Mouse (Mus musculus) liver, embryonic 14.5 days (tissue): ENCODE results near the gene Gm14214. TPM values are rescaled to one million over a fixed set of nuclear protein-coding genes. Genes with fewer than 3 reads are reported as not detected.
A peak's percentile ranks its signal among the peaks of the same experiment; 100 is the strongest.

Experiments used
- ATAC-seq: fragments of 200-750 bp; cut with Nextera tagmentation; 2 replicates; pipeline ENCODE4 v1.8.0; 2017; ENCODE audit warnings: moderate number of reproducible peaks, mild to moderate bottlenecking, moderate library complexity; ENCODE audit not compliant: insufficient read depth
- DNase-seq, 3 experiments: peaks; one replicate each; pipeline ENCODE4 v3.0.0-alpha.2; 2012 to 2013; ENCODE audit warnings: low read depth in 3 of 3, low spot score in 3 of 3
- H3K27ac ChIP-seq: fragments of 300-500 bp; sonication (generic); 2 replicates; pipeline ENCODE4 v1.5.1; 2014; ENCODE audit warnings: moderate library complexity, mild to moderate bottlenecking, control low read depth, inconsistent platforms
- H3K27me3 ChIP-seq: fragments of 300-500 bp; sonication (generic); 2 replicates; pipeline ENCODE4 v1.6.1; 2014; ENCODE audit warnings: mild to moderate bottlenecking, low read length, moderate library complexity; ENCODE audit not compliant: control insufficient read depth, insufficient read depth
- H3K36me3 ChIP-seq: fragments of 300-500 bp; sonication (generic); replicated peaks from 2 replicates; pipeline ENCODE4 v1.6.1; 2014; ENCODE audit warnings: low read depth; ENCODE audit not compliant: control insufficient read depth, insufficient read depth
- H3K4me1 ChIP-seq, 2 experiments: fragments of 200-500 bp in 1 of 2; fragments of 300-500 bp in 1 of 2; sonication (generic) in 1 of 2; replicated peaks; 2 replicates each; pipeline ENCODE4 v1.6.1; 2012 to 2014; ENCODE audit warnings: antibody characterized with exemption in 1 of 2, inconsistent platforms in 1 of 2, low read length in 1 of 2; ENCODE audit not compliant: control insufficient read depth in 2 of 2, insufficient read depth in 2 of 2
- H3K4me2 ChIP-seq: fragments of 300-500 bp; sonication (generic); 2 replicates; pipeline ENCODE4 v1.6.1; 2014; ENCODE audit warnings: low read depth, mild to moderate bottlenecking, control low read depth, moderate library complexity
- H3K4me3 ChIP-seq, 2 experiments: fragments of 200-500 bp in 1 of 2; fragments of 300-500 bp in 1 of 2; sonication (generic) in 1 of 2; 2 replicates each; pipeline ENCODE4 v1.5.1; 2012 to 2014; ENCODE audit warnings: low read depth in 2 of 2, low read length in 2 of 2, mild to moderate bottlenecking in 2 of 2, control low read depth in 1 of 2, inconsistent platforms in 1 of 2, moderate library complexity in 1 of 2; ENCODE audit not compliant: insufficient read depth in 1 of 2
- H3K9ac ChIP-seq: fragments of 300-500 bp; sonication (generic); replicated peaks from 2 replicates; pipeline ENCODE4 v1.6.1; 2014; ENCODE audit warnings: mild to moderate bottlenecking, control low read depth, moderate library complexity
- H3K9me3 ChIP-seq: fragments of 300-500 bp; sonication (generic); 2 replicates; pipeline ENCODE4 v1.6.1; 2016; ENCODE audit warnings: low read length, mixed read lengths; ENCODE audit not compliant: control insufficient read depth
- CTCF ChIP-seq: IDR thresholded peaks from 2 replicates; pipeline ENCODE4 v1.5.1; 2016; ENCODE audit warnings: antibody characterized with exemption, low read depth, control low read depth
- EP300 ChIP-seq: IDR thresholded peaks from 2 replicates; pipeline ENCODE4 v1.6.1; 2016; ENCODE audit warnings: antibody characterized with exemption, low read depth
- WGBS: fragments of 180-500 bp; shearing (Covaris S2); extraction: QIAGEN DNeasy Blood & Tissue Kit; methylation state at CpG from one replicate; pipeline ENCODE4 v1.1.7; 2014; ENCODE audit not compliant: insufficient replicate concordance; 5-methylcytosine and 5-hydroxymethylcytosine counted together
- polyA plus RNA-seq, 2 experiments: library from polyadenylated mRNA; depleted of rRNA in 1 of 2; stranded (reverse) in 1 of 2; unstranded in 1 of 2; fragments of >200 nt; fragmentation: Nextera tagmentation in 1 of 2; extraction: Ambion mirVana in 1 of 2; gene quantifications; 2 replicates each; pipeline versions ENCODE4 v1.2.1 to v1.2.3; 2012 to 2014

Gene Gm14214
- polyA plus RNA-seq (2012; rRNA removed) = not detected in 2 replicates
- not detected in 2 replicates for polyA plus RNA-seq (2014; fragmentation: Nextera tagmentation; extraction: Ambion mirVana)

DNA sequence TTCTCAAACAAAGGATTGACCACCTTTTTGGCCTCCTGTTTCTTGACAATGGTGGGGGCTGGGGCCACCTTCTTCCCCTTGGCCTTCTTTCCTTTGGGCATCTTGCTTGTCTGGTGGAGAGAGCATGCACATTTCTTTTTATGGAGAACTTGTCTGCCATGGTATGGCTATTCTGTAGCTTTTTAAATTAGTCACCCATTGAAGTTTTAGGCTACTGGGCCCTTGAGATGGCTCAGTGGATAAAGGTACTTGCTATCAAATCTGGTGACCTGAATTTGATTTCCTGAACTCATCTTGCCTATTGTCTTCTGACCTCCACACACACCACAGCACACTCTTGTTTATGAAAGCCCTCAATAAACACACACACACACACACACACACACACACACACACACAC, at the start of gene Gm14214:
Gene Gm14214 (minus strand): TSS at position 101 of the 400 bp plus-strand sequence.
- peaks cover 15 to 17% of the 10 kb centered on the region in 2 experiments for H3K4me1 ChIP-seq
- no peak within 1 kb of the TSS for H3K4me2 ChIP-seq
- no peaks in the 10 kb centered on the region for H3K36me3 ChIP-seq
- no peak within 1 kb of the TSS for H3K27ac ChIP-seq
- H3K4me3 ChIP-seq = no peak within 1 kb of the TSS
- ATAC-seq (no peak), DNase-seq (no peak)
- H3K9ac ChIP-seq = no peak within 1 kb of the TSS
- TF ChIP-seq EP300 (no peak), CTCF (no peak)
- H3K27me3 ChIP-seq = no peaks in the 10 kb centered on the region
- no peaks in the 10 kb centered on the region for H3K9me3 ChIP-seq

DNA sequence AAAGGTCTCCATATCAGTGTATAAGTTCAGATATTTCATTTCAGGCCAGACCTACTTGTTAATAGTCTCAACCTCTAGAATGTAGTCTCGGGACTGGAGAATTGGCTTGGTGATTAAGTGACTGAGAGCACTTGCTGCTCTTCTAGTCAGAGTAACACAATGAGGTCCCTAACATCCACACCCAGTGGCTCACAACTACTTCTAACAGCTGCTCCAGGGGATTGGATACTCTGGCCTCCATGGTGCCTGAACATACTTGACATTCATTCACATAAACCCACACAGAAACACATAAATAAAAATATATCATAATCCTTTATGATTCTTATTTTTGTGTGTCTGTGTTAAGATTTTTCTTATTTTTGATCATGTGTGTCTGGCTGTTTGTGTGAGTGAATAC, 48.8 kb upstream of the Gm14214 start:
- Histone ChIP-seq H3K27me3 (no peaks in the 10 kb centered on the region), H3K27ac (no peak overlapping the region), H3K9ac (no peak overlapping the region), H3K4me2 (no peak overlapping the region), H3K9me3 (no peaks in the 10 kb centered on the region), H3K4me1 (peaks cover 9 to 20% of the 10 kb centered on the region in 2 experiments), H3K4me3 (no peak overlapping the region), H3K36me3 (peaks cover 13% of the 10 kb centered on the region)
- ATAC-seq (no peak), DNase-seq (no peak)
- 65% methylated on average over 1 of the region's 1 CpGs for WGBS
- no peak for TF ChIP-seq EP300
- no peak for TF ChIP-seq CTCF

DNA sequence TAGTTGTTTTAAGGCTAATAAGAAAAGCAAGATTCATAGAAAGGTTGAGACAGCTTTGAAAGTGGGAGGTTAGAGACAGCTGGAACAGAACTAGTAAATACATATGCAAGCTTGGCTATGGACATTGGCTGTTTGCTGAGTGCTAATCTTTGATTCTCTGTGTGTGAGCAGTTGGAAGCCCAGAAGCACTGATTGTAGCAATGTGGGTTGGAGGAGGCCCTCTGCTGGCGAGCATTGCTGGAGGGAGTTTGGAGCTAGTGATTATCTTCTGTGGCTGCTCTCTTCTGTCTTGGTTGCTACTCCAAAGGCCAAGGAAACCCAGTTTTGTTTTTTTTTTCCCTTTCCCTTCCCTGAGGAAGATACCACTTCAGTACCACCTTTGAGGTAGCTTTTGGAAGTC, 48.0 kb upstream of the Gm14214 start:
- ATAC-seq (no peak), DNase-seq (no peak)
- peaks cover 13% of the 10 kb centered on the region for H3K36me3 ChIP-seq
- TF ChIP-seq EP300 = no peak
- peak; percentile 71 for TF ChIP-seq CTCF
- no peak overlapping the region for H3K9ac ChIP-seq
- H3K9me3 ChIP-seq = no peaks in the 10 kb centered on the region
- WGBS = 7% methylated on average over 1 of the region's 1 CpGs
- peaks cover 9 to 20% of the 10 kb centered on the region in 2 experiments for H3K4me1 ChIP-seq
- H3K27ac ChIP-seq = no peak overlapping the region
- H3K27me3 ChIP-seq = no peaks in the 10 kb centered on the region
- no peak overlapping the region for H3K4me3 ChIP-seq
- H3K4me2 ChIP-seq = no peak overlapping the region

DNA sequence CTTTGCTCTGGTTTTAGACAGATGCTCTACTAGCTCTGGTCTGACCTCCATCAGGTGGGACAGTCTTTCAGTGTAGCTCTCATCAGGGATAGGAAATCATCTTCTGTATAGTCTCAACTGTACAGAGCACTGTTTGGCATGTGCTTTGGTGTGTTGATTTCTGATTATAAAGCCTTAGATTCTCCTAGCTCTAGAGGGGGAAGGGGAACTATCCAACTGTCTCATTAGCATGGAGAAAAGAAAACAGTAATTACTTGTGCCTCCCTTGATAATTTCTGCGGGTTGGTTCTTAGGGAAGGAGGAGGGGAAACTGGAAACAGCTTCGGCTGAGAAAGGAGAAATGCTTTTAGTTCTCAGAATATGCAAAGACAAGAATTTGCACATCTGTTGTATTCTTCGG, 47.3 kb upstream of the Gm14214 start:
- Histone ChIP-seq H3K27ac (no peak overlapping the region), H3K9me3 (no peaks in the 10 kb centered on the region), H3K36me3 (peaks cover 7% of the 10 kb centered on the region), H3K27me3 (no peaks in the 10 kb centered on the region), H3K9ac (no peak overlapping the region), H3K4me3 (no peak overlapping the region), H3K4me1 (peaks cover 9 to 20% of the 10 kb centered on the region in 2 experiments), H3K4me2 (no peak overlapping the region)
- ATAC-seq = no peak
- WGBS = 59% methylated on average over 3 of the region's 3 CpGs
- no peak for DNase-seq
- TF ChIP-seq EP300 (no peak), CTCF (no peak)

DNA sequence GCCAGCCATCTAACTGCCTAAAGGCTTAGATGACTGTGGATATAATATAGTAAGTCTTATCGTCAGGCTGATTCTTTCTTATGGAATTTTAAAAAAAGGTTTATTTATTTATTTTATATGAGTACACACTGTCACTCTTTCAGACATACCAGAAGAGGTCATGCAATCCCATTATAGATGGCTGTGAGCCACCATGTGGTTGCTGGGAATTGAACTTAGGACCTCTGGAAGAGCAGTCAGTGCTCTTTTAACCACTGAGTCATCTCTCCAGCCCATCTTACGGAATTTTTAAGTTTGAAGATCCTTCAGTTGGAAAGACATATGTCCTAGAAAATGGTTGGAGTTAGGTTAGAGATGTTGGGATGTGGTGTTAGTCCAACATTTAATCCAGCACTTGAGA, 43.6 kb upstream of the Gm14214 start:
- no peak overlapping the region for H3K27ac ChIP-seq
- TF ChIP-seq CTCF (no peak), EP300 (no peak)
- no peaks in the 10 kb centered on the region for H3K27me3 ChIP-seq
- H3K9ac ChIP-seq = no peak overlapping the region
- no peak for ATAC-seq
- H3K9me3 ChIP-seq = no peaks in the 10 kb centered on the region
- DNase-seq = no peak
- peaks cover 4% of the 10 kb centered on the region for H3K36me3 ChIP-seq
- peaks cover 0 to 9% of the 10 kb centered on the region in 2 experiments; a peak in 2 of 4 replicates for H3K4me1 ChIP-seq
- H3K4me2 ChIP-seq = no peak overlapping the region
- H3K4me3 ChIP-seq = no peak overlapping the region
- 88% methylated on average over 2 of the region's 2 CpGs for WGBS
